Mouse (Mus musculus) liver, embryonic 15.5 days (tissue): Measurements from ENCODE around the gene Ang. TPM values are rescaled to one million over a fixed set of nuclear protein-coding genes. Genes with fewer than 3 reads are reported as not detected.

Experiments
- ATAC-seq: fragments of 200-750 bp; cut with Nextera tagmentation; 2 replicates; pipeline ENCODE4 v1.8.0; 2017; ENCODE audit warnings: moderate number of reproducible peaks, mild to moderate bottlenecking, moderate library complexity; ENCODE audit not compliant: insufficient read depth
- H3K27ac ChIP-seq: fragments of 300-500 bp; sonication (generic); replicated peaks from 2 replicates; pipeline ENCODE4 v1.5.1; 2015; ENCODE audit warnings: mild to moderate bottlenecking, inconsistent platforms
- H3K27me3 ChIP-seq: fragments of 300-500 bp; sonication (generic); 2 replicates; pipeline ENCODE4 v1.6.1; 2015; ENCODE audit warnings: mild to moderate bottlenecking, inconsistent platforms
- H3K36me3 ChIP-seq: fragments of 300-500 bp; sonication (generic); replicated peaks from 2 replicates; pipeline ENCODE4 v1.6.1; 2015; ENCODE audit warnings: moderate library complexity, mild to moderate bottlenecking, inconsistent platforms
- H3K4me1 ChIP-seq: fragments of 300-500 bp; sonication (generic); replicated peaks from 2 replicates; pipeline ENCODE4 v1.6.1; 2015; ENCODE audit warnings: inconsistent platforms
- H3K4me2 ChIP-seq: fragments of 300-500 bp; sonication (generic); 2 replicates; pipeline ENCODE4 v1.6.1; 2015; ENCODE audit warnings: moderate library complexity, mild to moderate bottlenecking, inconsistent platforms
- H3K4me3 ChIP-seq: fragments of 300-500 bp; sonication (generic); replicated peaks from 2 replicates; pipeline ENCODE4 v1.5.1; 2015; ENCODE audit warnings: mild to moderate bottlenecking, inconsistent platforms
- H3K9ac ChIP-seq: fragments of 300-500 bp; sonication (generic); 2 replicates; pipeline ENCODE4 v1.6.1; 2015; ENCODE audit warnings: moderate library complexity, mild to moderate bottlenecking, inconsistent platforms
- H3K9me3 ChIP-seq: fragments of 300-500 bp; sonication (generic); replicated peaks from 2 replicates; pipeline ENCODE4 v1.6.1; 2016; ENCODE audit warnings: inconsistent platforms
- WGBS: fragments of 180-500 bp; shearing (Covaris S2); methylation state at CpG from one replicate; pipeline ENCODE4 v1.1.7; 2015; ENCODE audit warnings: mixed read lengths; ENCODE audit not compliant: insufficient replicate concordance; 5-methylcytosine and 5-hydroxymethylcytosine counted together
- polyA plus RNA-seq: library from polyadenylated mRNA; unstranded; fragments of >200 nt; fragmentation: Nextera tagmentation; extraction: Ambion mirVana; gene quantifications from 2 replicates; pipeline ENCODE4 v1.2.1, GENCODE M21; 2015

Gene Ang
- polyA plus RNA-seq, 1 experiment from 2014 or later = 7.4 TPM

DNA sequence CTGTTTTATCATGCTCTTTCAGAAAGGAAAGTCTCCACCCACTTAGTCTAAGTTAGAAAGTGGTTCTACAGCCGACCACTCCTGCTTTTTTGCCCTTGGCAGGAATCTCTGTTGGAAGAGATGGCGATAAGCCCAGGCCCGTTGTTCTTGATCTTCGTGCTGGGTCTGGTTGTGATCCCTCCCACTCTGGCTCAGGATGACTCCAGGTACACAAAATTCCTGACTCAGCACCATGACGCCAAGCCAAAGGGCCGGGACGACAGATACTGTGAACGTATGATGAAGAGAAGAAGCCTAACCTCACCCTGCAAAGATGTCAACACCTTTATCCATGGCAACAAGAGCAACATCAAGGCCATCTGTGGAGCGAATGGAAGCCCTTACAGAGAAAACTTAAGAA lies 10.3 kb downstream of the Ang start:
- WGBS = 64% methylated on average over 9 of the region's 9 CpGs

DNA sequence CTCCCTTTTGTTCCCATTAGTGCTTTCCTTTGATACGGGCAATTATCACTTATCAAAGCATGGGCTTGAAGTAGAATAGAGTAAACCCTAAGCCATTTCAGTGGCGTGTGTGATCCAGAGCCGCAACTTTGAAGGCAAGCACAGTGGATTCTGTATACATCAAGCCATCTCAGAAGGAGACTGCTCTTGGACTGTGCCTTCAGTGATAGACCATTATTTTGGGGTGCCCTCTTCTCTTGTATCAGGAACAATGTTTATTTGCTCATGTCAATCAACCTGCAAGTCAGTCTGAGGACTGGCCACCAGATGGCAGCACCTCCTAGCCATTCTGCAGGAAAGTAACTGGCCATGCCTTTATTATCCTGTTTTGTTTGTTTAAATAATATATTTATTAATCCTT lies 12.3 kb downstream of the Ang start:
- no peaks in the 10 kb centered on the region for H3K27me3 ChIP-seq
- H3K4me1 ChIP-seq = peaks cover 24% of the 10 kb centered on the region
- H3K9me3 ChIP-seq = no peaks in the 10 kb centered on the region
- no peak overlapping the region for H3K9ac ChIP-seq
- WGBS = 70% methylated on average over 3 of the region's 3 CpGs
- H3K36me3 ChIP-seq = no peaks in the 10 kb centered on the region
- H3K4me2 ChIP-seq = no peak overlapping the region
- H3K4me3 ChIP-seq = no peak overlapping the region
- no peak; the same call in 1 of the 2 replicates for ATAC-seq
- H3K27ac ChIP-seq = no peak overlapping the region

More for the DNA sequence above, 10.3 kb downstream of the Ang start:
- Histone ChIP-seq H3K4me1 (peaks cover 18% of the 10 kb centered on the region), H3K9ac (no peak overlapping the region), H3K4me3 (no peak overlapping the region), H3K9me3 (no peaks in the 10 kb centered on the region), H3K27ac (no peak overlapping the region), H3K27me3 (no peaks in the 10 kb centered on the region), H3K4me2 (no peak overlapping the region), H3K36me3 (no peaks in the 10 kb centered on the region)
- no peak for ATAC-seq

- no peaks in the 10 kb centered on the region for H3K27me3 ChIP-seq
- ATAC-seq = no peak
- no peaks in the 10 kb centered on the region for H3K9me3 ChIP-seq
- no peak overlapping the region for H3K4me2 ChIP-seq
- no peak overlapping the region for H3K9ac ChIP-seq
- peaks cover 21% of the 10 kb centered on the region for H3K4me1 ChIP-seq
- no peak overlapping the region for H3K27ac ChIP-seq
- H3K36me3 ChIP-seq = no peaks in the 10 kb centered on the region
- 69% methylated on average over 2 of the region's 2 CpGs for WGBS
- no peak overlapping the region for H3K4me3 ChIP-seq
Observed at GRCm38 (mm10) chr14:51104366-51104765, 13.4 kb downstream of the Ang start.

DNA sequence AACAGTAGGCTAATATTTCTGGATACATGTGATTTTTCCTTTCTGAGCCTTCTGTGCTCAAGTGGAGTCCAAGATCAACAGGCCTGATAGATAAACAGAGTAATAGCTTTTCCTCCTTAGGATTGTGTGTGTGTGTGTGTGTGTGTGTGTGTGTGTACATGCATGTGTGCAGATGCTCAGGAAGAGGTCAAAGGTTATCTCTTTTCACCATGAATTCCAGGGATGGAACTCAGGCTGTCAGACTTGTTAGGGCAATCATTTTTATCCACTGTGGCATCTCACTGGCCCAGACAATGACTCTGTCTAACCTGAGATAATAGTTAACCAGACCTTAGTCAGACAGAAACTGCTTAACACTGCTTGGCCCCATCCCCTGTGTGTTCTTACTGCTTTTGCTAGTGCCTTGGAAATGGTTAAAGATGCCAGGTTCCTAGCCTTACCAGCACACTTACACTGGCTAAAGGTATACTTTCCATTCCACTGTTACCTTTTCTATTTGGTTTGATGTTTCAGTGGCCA lies 15.6 kb downstream of the Ang start:
- H3K4me3 ChIP-seq = no peak overlapping the region
- H3K27me3 ChIP-seq = no peaks in the 10 kb centered on the region
- H3K9me3 ChIP-seq = no peaks in the 10 kb centered on the region
- no peak overlapping the region for H3K27ac ChIP-seq
- no peak overlapping the region for H3K9ac ChIP-seq
- H3K4me1 ChIP-seq = peaks cover 21% of the 10 kb centered on the region
- no peak for ATAC-seq
- H3K4me2 ChIP-seq = no peak overlapping the region
- no peaks in the 10 kb centered on the region for H3K36me3 ChIP-seq

- Histone ChIP-seq H3K27ac (no peak overlapping the region), H3K4me3 (no peak overlapping the region), H3K9ac (no peak overlapping the region), H3K27me3 (no peaks in the 10 kb centered on the region), H3K4me1 (peaks cover 6% of the 10 kb centered on the region; the same call in 1 of the 2 replicates), H3K4me2 (no peak overlapping the region), H3K9me3 (no peaks in the 10 kb centered on the region), H3K36me3 (no peaks in the 10 kb centered on the region)
- no peak for ATAC-seq
- WGBS = 56% methylated on average over 3 of the region's 3 CpGs
Observed at GRCm38 (mm10) chr14:51111966-51112365, 21.0 kb downstream of the Ang start.

- ATAC-seq = no peak
- no peak overlapping the region for H3K9ac ChIP-seq
- no peaks in the 10 kb centered on the region for H3K27me3 ChIP-seq
- H3K4me3 ChIP-seq = no peak overlapping the region
- H3K9me3 ChIP-seq = no peaks in the 10 kb centered on the region
- peaks cover 6% of the 10 kb centered on the region; the same call in 1 of the 2 replicates for H3K4me1 ChIP-seq
- WGBS = 46% methylated on average over 9 of the region's 9 CpGs
- no peak overlapping the region for H3K27ac ChIP-seq
- H3K4me2 ChIP-seq = no peak overlapping the region
- no peaks in the 10 kb centered on the region for H3K36me3 ChIP-seq
Observed at GRCm38 (mm10) chr14:51113476-51113875, 22.5 kb downstream of the Ang start.

GRCm38 (mm10) chr14:51113916-51114560 lies 23.1 kb downstream of the Ang start, which contains the start of gene Eddm3b:
Eddm3b (plus strand) TSS chr14:51114426.
- H3K4me3 ChIP-seq = no peak within 1 kb of the TSS
- ATAC-seq = no peak
- H3K4me1 ChIP-seq = peaks cover 6% of the 10 kb centered on the region; the same call in 1 of the 2 replicates
- WGBS = 64% methylated on average over 12 of the region's 12 CpGs
- H3K9ac ChIP-seq = no peak within 1 kb of the TSS
- H3K9me3 ChIP-seq = no peaks in the 10 kb centered on the region
- H3K27me3 ChIP-seq = no peaks in the 10 kb centered on the region
- no peak within 1 kb of the TSS for H3K27ac ChIP-seq
- no peak within 1 kb of the TSS for H3K4me2 ChIP-seq
- no peaks in the 10 kb centered on the region for H3K36me3 ChIP-seq

DNA sequence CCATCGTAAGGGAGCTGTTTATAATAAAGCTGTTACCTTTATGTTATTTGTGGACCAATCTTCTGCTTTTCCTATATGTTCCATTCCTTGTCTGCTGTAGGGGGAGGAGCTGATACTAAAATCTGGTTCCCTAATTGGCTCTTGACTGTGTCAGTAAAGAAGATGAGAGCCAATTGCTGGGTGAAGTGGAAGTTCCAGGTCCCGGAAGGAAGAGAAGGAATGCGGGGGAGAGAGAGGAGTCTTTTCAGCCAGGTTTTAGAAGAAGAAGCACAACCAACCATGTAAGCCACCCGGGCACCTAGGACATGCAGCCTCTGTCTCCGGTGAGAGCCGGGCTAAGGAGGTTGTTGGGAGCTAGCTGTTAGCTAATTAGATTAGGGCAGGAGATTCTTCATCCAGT lies 34.7 kb downstream of the Ang start:
- H3K27me3 ChIP-seq = no peaks in the 10 kb centered on the region
- WGBS = 83% methylated on average over 6 of the region's 6 CpGs
- ATAC-seq = no peak
- H3K9me3 ChIP-seq = no peaks in the 10 kb centered on the region
- H3K9ac ChIP-seq = no peak overlapping the region
- H3K36me3 ChIP-seq = no peaks in the 10 kb centered on the region
- no peak overlapping the region for H3K4me2 ChIP-seq
- H3K27ac ChIP-seq = peak overlapping the region; percentile 49; the same call in 1 of the 2 replicates
- H3K4me1 ChIP-seq = peaks cover 62% of the 10 kb centered on the region
- no peak overlapping the region for H3K4me3 ChIP-seq

GRCm38 (mm10) chr14:51127648-51128258 lies 36.8 kb downstream of the Ang start:
- H3K4me2 ChIP-seq = peak overlapping the region; percentile 74
- WGBS = 15% methylated on average over 2 of the region's 2 CpGs
- peak overlapping the region; percentile 36; the same call in 1 of the 2 replicates for H3K9ac ChIP-seq
- H3K36me3 ChIP-seq = no peaks in the 10 kb centered on the region
- peak overlapping the region; percentile 15; the same call in 1 of the 2 replicates for H3K4me3 ChIP-seq
- peak; percentile 83 for ATAC-seq
- H3K27me3 ChIP-seq = no peaks in the 10 kb centered on the region
- H3K4me1 ChIP-seq = peaks cover 78% of the 10 kb centered on the region
- no peaks in the 10 kb centered on the region for H3K9me3 ChIP-seq
- peak overlapping the region; percentile 95 for H3K27ac ChIP-seq

GRCm38 (mm10) chr14:51128775-51129623 lies 38.0 kb downstream of the Ang start:
- Histone ChIP-seq H3K9ac (peak overlapping the region; percentile 54), H3K4me2 (peak overlapping the region; percentile 74)
- peak; percentile 14; the same call in 1 of the 2 replicates for ATAC-seq

GRCm38 (mm10) chr14:51129624-51129975 lies 38.6 kb downstream of the Ang start:
- Histone ChIP-seq H3K4me1 (peaks cover 76% of the 10 kb centered on the region), H3K9me3 (no peaks in the 10 kb centered on the region), H3K27me3 (no peaks in the 10 kb centered on the region), H3K27ac (peak overlapping the region; percentile 95), H3K4me2 (peak overlapping the region; percentile 74), H3K9ac (peak overlapping the region; percentile 54), H3K36me3 (no peaks in the 10 kb centered on the region), H3K4me3 (peak overlapping the region; percentile 47)
- ATAC-seq = 0 out of 2 replicates have a peak, but pooled peaks have one; percentile 12
- 15% methylated on average over 4 of the region's 4 CpGs for WGBS

More at GRCm38 (mm10) chr14:51128775-51129623, 38.0 kb downstream of the Ang start:
- no peaks in the 10 kb centered on the region for H3K27me3 ChIP-seq
- H3K9me3 ChIP-seq = no peaks in the 10 kb centered on the region
- peaks cover 78% of the 10 kb centered on the region for H3K4me1 ChIP-seq
- H3K27ac ChIP-seq = peak overlapping the region; percentile 95
- peak overlapping the region; percentile 47 for H3K4me3 ChIP-seq
- no peaks in the 10 kb centered on the region for H3K36me3 ChIP-seq
- WGBS = 19% methylated on average over 9 of the region's 9 CpGs
